Mouse (Mus musculus) kidney, embryonic 14.5 days (tissue): ENCODE results near the gene AI182371. TPM values are rescaled to one million over a fixed set of nuclear protein-coding genes. Genes with fewer than 3 reads are reported as not detected.

Source experiments
- ATAC-seq: fragments of 200-750 bp; cut with Nextera tagmentation; 2 replicates; pipeline ENCODE4 v1.8.0; 2017; ENCODE audit warnings: moderate number of reproducible peaks, mild to moderate bottlenecking, moderate TSS enrichment, moderate library complexity; ENCODE audit not compliant: low FRiP score, low TSS enrichment
- H3K27ac ChIP-seq: fragments of 300-500 bp; sonication (generic); 2 replicates; pipeline ENCODE4 v1.5.1; 2014; ENCODE audit warnings: low read depth, mild to moderate bottlenecking, low read length, moderate library complexity, mixed read lengths
- H3K27me3 ChIP-seq: fragments of 300-500 bp; sonication (generic); 2 replicates; pipeline ENCODE4 v1.6.1; 2014; ENCODE audit warnings: mild to moderate bottlenecking, low read length; ENCODE audit not compliant: control insufficient read depth, insufficient read depth
- H3K36me3 ChIP-seq: fragments of 300-500 bp; sonication (generic); 2 replicates; pipeline ENCODE4 v1.6.1; 2014; ENCODE audit warnings: low read length, mixed read lengths; ENCODE audit not compliant: control insufficient read depth, insufficient read depth
- H3K4me1 ChIP-seq: fragments of 300-500 bp; sonication (generic); 2 replicates; pipeline ENCODE4 v1.6.1; 2014; ENCODE audit warnings: low read length, mixed read lengths; ENCODE audit not compliant: control insufficient read depth, insufficient read depth
- H3K4me2 ChIP-seq: fragments of 300-500 bp; sonication (generic); replicated peaks from 2 replicates; pipeline ENCODE4 v1.6.1; 2014; ENCODE audit warnings: low read depth, mild to moderate bottlenecking, low read length
- H3K4me3 ChIP-seq: fragments of 300-500 bp; sonication (generic); 2 replicates; pipeline ENCODE4 v1.5.1; 2014; ENCODE audit warnings: mild to moderate bottlenecking, low read length
- H3K9ac ChIP-seq: fragments of 300-500 bp; sonication (generic); 2 replicates; pipeline ENCODE4 v1.6.1; 2014; ENCODE audit warnings: low read depth, mild to moderate bottlenecking, low read length, moderate library complexity
- H3K9me3 ChIP-seq: fragments of 300-500 bp; sonication (generic); 2 replicates; pipeline ENCODE4 v1.6.1; 2016; ENCODE audit warnings: low read length; ENCODE audit not compliant: control insufficient read depth
- WGBS: fragments of 180-500 bp; shearing (Covaris S2); extraction: QIAGEN DNeasy Blood & Tissue Kit; methylation state at CpG from one replicate; pipeline ENCODE4 v1.1.7; 2014; 5-methylcytosine and 5-hydroxymethylcytosine counted together
- polyA plus RNA-seq: library from polyadenylated mRNA; unstranded; fragments of >200 nt; fragmentation: Nextera tagmentation; extraction: Ambion mirVana; gene quantifications from 2 replicates; pipeline ENCODE4 v1.2.1, GENCODE M21; 2014

AI182371 gene
- polyA plus RNA-seq: 0.24 TPM in 1 of 2 replicates, not detected in the other

- no peak for ATAC-seq
- WGBS: 95% methylated on average over 3 of the region's 3 CpGs
- H3K27ac ChIP-seq: no peak within 1 kb of the TSS
- H3K9ac ChIP-seq: no peak within 1 kb of the TSS
- no peaks in the 10 kb centered on the region for H3K36me3 ChIP-seq
- H3K4me2 ChIP-seq: no peak within 1 kb of the TSS
- H3K4me1 ChIP-seq: 0 out of 2 replicates have a peak, but pooled peaks cover 2% of the 10 kb centered on the region
- H3K27me3 ChIP-seq: no peaks in the 10 kb centered on the region
- H3K4me3 ChIP-seq: no peak within 1 kb of the TSS
- no peaks in the 10 kb centered on the region for H3K9me3 ChIP-seq
Measured at GRCm38 (mm10) chr2:35101443-35101842, at the start of gene AI182371. AI182371 (minus strand) TSS chr2:35101543.

- Histone ChIP-seq H3K4me3 (no peak overlapping the region), H3K4me1 (no peaks in the 10 kb centered on the region), H3K27me3 (no peaks in the 10 kb centered on the region), H3K9me3 (no peaks in the 10 kb centered on the region), H3K27ac (no peak overlapping the region), H3K36me3 (peaks cover 96% of the 10 kb centered on the region), H3K9ac (no peak overlapping the region), H3K4me2 (no peak overlapping the region)
- WGBS: 94% methylated on average over 10 of the region's 10 CpGs
- ATAC-seq: no peak
Measured at GRCm38 (mm10) chr2:35148806-35149205, 47.5 kb upstream of the AI182371 start.

- WGBS: 93% methylated on average over 3 of the region's 3 CpGs
- ATAC-seq: no peak
- Histone ChIP-seq H3K27me3 (no peaks in the 10 kb centered on the region), H3K4me3 (no peak overlapping the region), H3K4me1 (no peaks in the 10 kb centered on the region), H3K4me2 (no peak overlapping the region), H3K9me3 (no peaks in the 10 kb centered on the region), H3K9ac (no peak overlapping the region), H3K36me3 (peaks cover 93% of the 10 kb centered on the region), H3K27ac (no peak overlapping the region)
Measured at GRCm38 (mm10) chr2:35141673-35142072, 40.3 kb upstream of the AI182371 start.

- WGBS: 95% methylated on average over 1 of the region's 1 CpGs
Measured at GRCm38 (mm10) chr2:35138576-35138975, 37.2 kb upstream of the AI182371 start.

GRCm38 (mm10) chr2:35133891-35134290 lies 32.5 kb upstream of the AI182371 start:
- WGBS: 88% methylated on average over 5 of the region's 5 CpGs
- peaks cover 4% of the 10 kb centered on the region; the same call in 1 of the 2 replicates for H3K4me1 ChIP-seq
- H3K9me3 ChIP-seq: no peaks in the 10 kb centered on the region
- H3K9ac ChIP-seq: no peak overlapping the region
- no peak for ATAC-seq
- H3K4me2 ChIP-seq: no peak overlapping the region
- no peak overlapping the region for H3K27ac ChIP-seq
- peaks cover 37% of the 10 kb centered on the region for H3K36me3 ChIP-seq
- no peaks in the 10 kb centered on the region for H3K27me3 ChIP-seq
- no peak overlapping the region for H3K4me3 ChIP-seq

More at GRCm38 (mm10) chr2:35138576-35138975, 37.2 kb upstream of the AI182371 start:
- H3K4me1 ChIP-seq: no peaks in the 10 kb centered on the region
- no peak overlapping the region for H3K4me2 ChIP-seq
- H3K9me3 ChIP-seq: no peaks in the 10 kb centered on the region
- H3K9ac ChIP-seq: no peak overlapping the region
- H3K36me3 ChIP-seq: peaks cover 74% of the 10 kb centered on the region
- H3K27me3 ChIP-seq: no peaks in the 10 kb centered on the region
- no peak overlapping the region for H3K27ac ChIP-seq
- H3K4me3 ChIP-seq: no peak overlapping the region
- ATAC-seq: no peak

GRCm38 (mm10) chr2:35132662-35133055 lies 31.3 kb upstream of the AI182371 start:
- no peak for ATAC-seq

GRCm38 (mm10) chr2:35131991-35132661 lies 30.8 kb upstream of the AI182371 start:
- H3K4me2 ChIP-seq: peak overlapping the region; percentile 51
- peaks cover 32% of the 10 kb centered on the region for H3K36me3 ChIP-seq
- H3K27ac ChIP-seq: peak overlapping the region; percentile 81
- peak overlapping the region; percentile 62 for H3K9ac ChIP-seq
- peak; percentile 99 for ATAC-seq
- WGBS: 0% methylated on average over 21 of the region's 21 CpGs
- H3K27me3 ChIP-seq: no peaks in the 10 kb centered on the region
- H3K4me1 ChIP-seq: peaks cover 4% of the 10 kb centered on the region; the same call in 1 of the 2 replicates
- no peaks in the 10 kb centered on the region for H3K9me3 ChIP-seq
- H3K4me3 ChIP-seq: peak overlapping the region; percentile 50

More at GRCm38 (mm10) chr2:35132662-35133055, 31.3 kb upstream of the AI182371 start:
- H3K36me3 ChIP-seq: peaks cover 35% of the 10 kb centered on the region
- 3% methylated on average over 5 of the region's 5 CpGs for WGBS
- no peaks in the 10 kb centered on the region for H3K9me3 ChIP-seq
- peak overlapping the region; percentile 62 for H3K9ac ChIP-seq
- no peaks in the 10 kb centered on the region for H3K27me3 ChIP-seq
- peak overlapping the region; percentile 51 for H3K4me2 ChIP-seq
- peak overlapping the region; percentile 50 for H3K4me3 ChIP-seq
- peak overlapping the region; percentile 81 for H3K27ac ChIP-seq
- H3K4me1 ChIP-seq: peaks cover 4% of the 10 kb centered on the region; the same call in 1 of the 2 replicates

GRCm38 (mm10) chr2:35131491-35131890 lies 30.1 kb upstream of the AI182371 start:
- no peak overlapping the region for H3K4me3 ChIP-seq
- no peak overlapping the region for H3K27ac ChIP-seq
- no peak overlapping the region for H3K9ac ChIP-seq
- peaks cover 26% of the 10 kb centered on the region for H3K36me3 ChIP-seq
- H3K4me1 ChIP-seq: peaks cover 4% of the 10 kb centered on the region; the same call in 1 of the 2 replicates
- peak overlapping the region; percentile 51 for H3K4me2 ChIP-seq
- H3K9me3 ChIP-seq: no peaks in the 10 kb centered on the region
- H3K27me3 ChIP-seq: no peaks in the 10 kb centered on the region
- 0 out of 2 replicates have a peak, but pooled peaks have one; percentile 47 for ATAC-seq

- Histone ChIP-seq H3K36me3 (peaks cover 30% of the 10 kb centered on the region), H3K9ac (no peak overlapping the region), H3K27me3 (no peaks in the 10 kb centered on the region), H3K4me3 (no peak overlapping the region), H3K27ac (no peak overlapping the region), H3K9me3 (no peaks in the 10 kb centered on the region), H3K4me1 (no peaks in the 10 kb centered on the region), H3K4me2 (no peak overlapping the region)
- 77% methylated on average over 7 of the region's 7 CpGs for WGBS
- ATAC-seq: no peak
Measured at GRCm38 (mm10) chr2:35124716-35125115, 23.4 kb upstream of the AI182371 start.
